Mouse (Mus musculus): ENCODE measurements around the gene Egln1.

Egln1 gene

GRCm38 (mm10) chr8:124947865-124948732, 1.0 kb downstream of the Egln1 start:
- no peak for DNase-seq (ENCODE audit: low spot score)

GRCm38 (mm10) chr8:124944406-124944805, 4.7 kb downstream of the Egln1 start:
- no peak for DNase-seq (ENCODE audit: low spot score)

- DNase-seq (ENCODE audit: low spot score), result no peak
Measured at GRCm38 (mm10) chr8:124943801-124944200, 5.3 kb downstream of the Egln1 start.

- no peak for DNase-seq (ENCODE audit: low spot score)
Measured at GRCm38 (mm10) chr8:124937293-124937692, 11.8 kb downstream of the Egln1 start.

- no peak for DNase-seq (ENCODE audit: low spot score)
Measured at GRCm38 (mm10) chr8:124936699-124937098, 12.4 kb downstream of the Egln1 start.

- no peak for DNase-seq (ENCODE audit: low spot score)
Measured at GRCm38 (mm10) chr8:124935116-124935515, 14.0 kb downstream of the Egln1 start.

- DNase-seq (ENCODE audit: low spot score), result no peak
Measured at GRCm38 (mm10) chr8:124932435-124932834, 16.7 kb downstream of the Egln1 start.

- DNase-seq (ENCODE audit: low spot score), result no peak
Measured at GRCm38 (mm10) chr8:124930649-124931048, 18.5 kb downstream of the Egln1 start.

GRCm38 (mm10) chr8:124930086-124930485, 19.0 kb downstream of the Egln1 start:
- DNase-seq (ENCODE audit: low spot score), result no peak

- no peak for DNase-seq (ENCODE audit: low spot score)
Measured at GRCm38 (mm10) chr8:124929006-124929405, 20.1 kb downstream of the Egln1 start.

GRCm38 (mm10) chr8:124926351-124926771, 22.8 kb downstream of the Egln1 start:
- no peak for DNase-seq (ENCODE audit: low spot score)

GRCm38 (mm10) chr8:124925544-124926266, 23.4 kb downstream of the Egln1 start:
- DNase-seq (ENCODE audit: low spot score), result no peak

GRCm38 (mm10) chr8:124923971-124924652, 25.0 kb downstream of the Egln1 start:
- no peak for DNase-seq (ENCODE audit: low spot score)

GRCm38 (mm10) chr8:124922490-124923089, 26.5 kb downstream of the Egln1 start:
- no peak for DNase-seq (ENCODE audit: low spot score)

GRCm38 (mm10) chr8:124921369-124922279, 27.5 kb downstream of the Egln1 start:
- DNase-seq (ENCODE audit: low spot score), result no peak

GRCm38 (mm10) chr8:124917741-124918484, 31.2 kb downstream of the Egln1 start:
- no peak for DNase-seq (ENCODE audit: low spot score)

- no peak for DNase-seq (ENCODE audit: low spot score)
Measured at GRCm38 (mm10) chr8:124914061-124914460, 35.1 kb downstream of the Egln1 start.

GRCm38 (mm10) chr8:124911938-124912872, 36.9 kb downstream of the Egln1 start:
- DNase-seq (ENCODE audit: low spot score), result no peak

- no peak for DNase-seq (ENCODE audit: low spot score)
Measured at GRCm38 (mm10) chr8:124910349-124910748, 38.8 kb downstream of the Egln1 start.
